Mouse (Mus musculus) thymus, adult 2 months (tissue): ENCODE measurements at regions not wholly inside any gene's neighbourhood (a gene's known extent, or its start where the extent isn't known, plus 50 kb on each side); places are given as distances from the start of the nearest gene placed in this dataset.

Experiments used
- DNase-seq: peaks from one replicate; pipeline ENCODE4 v3.0.0; 2021
- H3K27ac ChIP-seq: fragments of 200-500 bp; 2 replicates; pipeline ENCODE4 v1.5.1; 2012; ENCODE audit warnings: low read length, control low read depth; ENCODE audit not compliant: control insufficient read depth, insufficient read depth
- H3K27me3 ChIP-seq: fragments of 200-500 bp; 2 replicates; pipeline ENCODE4 v1.6.1; 2012; ENCODE audit warnings: mild to moderate bottlenecking, low read length, moderate library complexity, mixed read lengths; ENCODE audit not compliant: control insufficient read depth, insufficient read depth
- H3K36me3 ChIP-seq: fragments of 200-500 bp; 2 replicates; pipeline ENCODE4 v1.6.1; 2012; ENCODE audit warnings: mild to moderate bottlenecking, low read length, moderate library complexity; ENCODE audit not compliant: control insufficient read depth, insufficient read depth
- H3K4me1 ChIP-seq: fragments of 200-500 bp; replicated peaks from 2 replicates; pipeline ENCODE4 v1.6.1; 2012; ENCODE audit warnings: low read length; ENCODE audit not compliant: control insufficient read depth, insufficient read depth
- H3K4me3 ChIP-seq: fragments of 200-500 bp; 2 replicates; pipeline ENCODE4 v1.5.1; 2012; ENCODE audit warnings: mild to moderate bottlenecking, low read length, control low read depth, moderate library complexity; ENCODE audit not compliant: control insufficient read depth, insufficient read depth
- CTCF ChIP-seq: fragments of 200-500 bp; IDR thresholded peaks from 2 replicates; pipeline ENCODE4 v1.5.1; 2012; ENCODE audit warnings: mild to moderate bottlenecking, control low read depth, low read length, moderate library complexity, borderline replicate concordance; ENCODE audit not compliant: control insufficient read depth, poor library complexity, insufficient read depth; ENCODE audit errors: extremely low read depth
- POLR2A ChIP-seq: fragments of 200-500 bp; IDR thresholded peaks from 2 replicates; pipeline ENCODE4 v1.6.1; 2012; ENCODE audit warnings: mild to moderate bottlenecking, low read length, control low read depth, moderate library complexity; ENCODE audit not compliant: control insufficient read depth, poor library complexity, insufficient read depth; ENCODE audit errors: extremely low read depth
- WGBS: fragments of 180-500 bp; shearing (Covaris S2); methylation state at CpG from one replicate; pipeline ENCODE4 v1.1.7; 2018; 5-methylcytosine and 5-hydroxymethylcytosine counted together

GRCm38 (mm10) chr7:124681820-124682219 lies 699.2 kb downstream of the Hs3st4 start:
- Histone ChIP-seq H3K27me3 (no peaks in the 10 kb centered on the region), H3K36me3 (no peaks in the 10 kb centered on the region), H3K27ac (no peak overlapping the region), H3K4me3 (no peak overlapping the region), H3K4me1 (no peaks in the 10 kb centered on the region)
- 95% methylated on average over 2 of the region's 2 CpGs for WGBS
- TF ChIP-seq CTCF (no peak), POLR2A (no peak)
- no peak for DNase-seq

GRCm38 (mm10) chr7:124685424-124685823 lies 702.8 kb downstream of the Hs3st4 start:
- 83% methylated on average over 2 of the region's 2 CpGs for WGBS
- H3K36me3 ChIP-seq: no peaks in the 10 kb centered on the region
- no peaks in the 10 kb centered on the region for H3K4me1 ChIP-seq
- TF ChIP-seq CTCF (no peak), POLR2A (no peak)
- H3K27ac ChIP-seq: no peak overlapping the region
- H3K27me3 ChIP-seq: no peaks in the 10 kb centered on the region
- no peak for DNase-seq
- H3K4me3 ChIP-seq: no peak overlapping the region

GRCm38 (mm10) chr7:124704163-124704824 lies 721.6 kb downstream of the Hs3st4 start:
- TF ChIP-seq POLR2A (no peak), CTCF (no peak)
- no peak overlapping the region for H3K4me3 ChIP-seq
- WGBS: 48% methylated on average over 6 of the region's 6 CpGs
- no peaks in the 10 kb centered on the region for H3K4me1 ChIP-seq
- DNase-seq: no peak
- H3K27me3 ChIP-seq: no peaks in the 10 kb centered on the region
- no peak overlapping the region for H3K27ac ChIP-seq
- no peaks in the 10 kb centered on the region for H3K36me3 ChIP-seq

- no peak for TF ChIP-seq POLR2A
- TF ChIP-seq CTCF: no peak
- WGBS: 33% methylated on average over 3 of the region's 3 CpGs
- no peak overlapping the region for H3K4me3 ChIP-seq
- no peaks in the 10 kb centered on the region for H3K36me3 ChIP-seq
- no peaks in the 10 kb centered on the region for H3K27me3 ChIP-seq
- H3K27ac ChIP-seq: no peak overlapping the region
- DNase-seq: no peak
- H3K4me1 ChIP-seq: no peaks in the 10 kb centered on the region
Observed at GRCm38 (mm10) chr7:124707143-124707542, 724.5 kb downstream of the Hs3st4 start.

- Histone ChIP-seq H3K27ac (no peak overlapping the region), H3K27me3 (no peaks in the 10 kb centered on the region), H3K4me1 (no peaks in the 10 kb centered on the region), H3K4me3 (no peak overlapping the region), H3K36me3 (no peaks in the 10 kb centered on the region)
- TF ChIP-seq CTCF (no peak), POLR2A (no peak)
- no peak for DNase-seq
- WGBS: 70% methylated on average over 11 of the region's 11 CpGs
Observed at GRCm38 (mm10) chr7:124708771-124709485, 726.3 kb downstream of the Hs3st4 start.

GRCm38 (mm10) chr7:124720927-124721326 lies 723.5 kb upstream of the Kdm8 start:
- WGBS: 15% methylated on average over 1 of the region's 1 CpGs
- no peaks in the 10 kb centered on the region for H3K4me1 ChIP-seq
- TF ChIP-seq POLR2A (no peak), CTCF (no peak)
- H3K27me3 ChIP-seq: no peaks in the 10 kb centered on the region
- DNase-seq: no peak
- no peak overlapping the region for H3K27ac ChIP-seq
- no peaks in the 10 kb centered on the region for H3K36me3 ChIP-seq
- H3K4me3 ChIP-seq: no peak overlapping the region
